13 mouse cellular contexts compared by ENCODE assay signal in genomic region chr1:132592145-132592544, GRCm38 (mm10). TPM values are rescaled to one million over a fixed set of nuclear protein-coding genes. Genes with fewer than 3 reads are reported as not detected.
"Had no signal": no experiment of that assay in that cellular context is flagged by ENCODE, and none has a peak within 500 bp of the region (broad histone marks: within the 10 kb centered on the region; RNA-seq: fewer than 3 reads in every experiment).

No protein-coding gene starts in this region.

- H3K9me3 ChIP-seq: limb, embryonic 12.5 days; midbrain, embryonic 13.5 days had no signal

- H3K9ac ChIP-seq: limb, embryonic 12.5 days; liver, embryonic 14.5 days; midbrain, embryonic 13.5 days had no signal

- H3K4me3 ChIP-seq: limb, embryonic 12.5 days; midbrain, embryonic 13.5 days had no signal

- DNase-seq: kidney, adult 18-20 months; kidney, postnatal 10 days; kidney, postnatal 4 days; liver; lung, adult 18-20 months; lung, postnatal 36 days; right cerebral cortex, postnatal 4 days; spleen, adult 18-20 months; thymus, postnatal 4 days had no signal

- H3K4me2 ChIP-seq: limb, embryonic 12.5 days; midbrain, embryonic 13.5 days had no signal

- ATAC-seq: midbrain, embryonic 13.5 days had no signal

- H3K27me3 ChIP-seq: midbrain, embryonic 13.5 days had no signal

- H3K27ac ChIP-seq: limb, embryonic 12.5 days; liver, embryonic 14.5 days; midbrain, embryonic 13.5 days had no signal

- H3K36me3 ChIP-seq: limb, embryonic 12.5 days had no signal

RNA-seq across cellular contexts. Expression of gene Cntn2, which starts 49.1 kb away (rescaled TPM):
- total RNA-seq: megakaryocyte progenitor cell, adult 5-6 weeks had no signal
